Mouse (Mus musculus): ENCODE measurements around the gene Ahnak. TPM values are rescaled to one million over a fixed set of nuclear protein-coding genes. Genes with fewer than 3 reads are reported as not detected.
"Not testable (repeated sequence)": the region's sequence is repeated elsewhere in the genome, so short reads cannot be mapped to it uniquely, and the experiment has no call there.

Gene Ahnak
- polyA plus RNA-seq, 1 experiment from 2014 or later, result 20.8 TPM

DNA sequence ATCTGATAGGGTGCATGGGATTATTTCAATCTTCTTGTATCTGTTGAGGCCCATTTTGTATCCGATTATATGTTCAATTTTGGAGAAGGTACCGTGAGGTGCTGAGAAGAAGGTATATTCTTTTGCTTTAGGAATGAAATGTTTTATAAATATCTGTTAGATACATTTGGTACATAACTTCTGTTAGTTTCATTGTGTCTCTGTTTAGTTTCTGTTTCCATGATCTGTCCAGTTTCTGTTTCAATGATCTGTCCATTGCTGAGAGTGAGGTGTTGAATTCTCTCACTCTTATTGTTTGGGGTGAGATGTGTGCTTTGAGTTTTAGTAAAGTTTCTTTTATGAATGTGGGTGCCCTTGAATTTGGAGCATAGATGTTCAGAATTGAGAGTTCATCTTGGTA lies 134.9 kb downstream of the Ahnak start:
- not testable (repeated sequence) for H3K9me3 ChIP-seq (ENCODE audit: control insufficient read depth, low read length); H3K9ac ChIP-seq (ENCODE audit: low read depth, low read length); H3K36me3 ChIP-seq (ENCODE audit: control insufficient read depth, insufficient read depth, low read length); H3K27me3 ChIP-seq (replicated peaks; ENCODE audit: control insufficient read depth, insufficient read depth, low read length); H3K4me3 ChIP-seq (ENCODE audit: low read length); H3K4me1 ChIP-seq (ENCODE audit: control insufficient read depth, insufficient read depth, low read length); ATAC-seq; H3K27ac ChIP-seq (ENCODE audit: low read length); H3K4me2 ChIP-seq (ENCODE audit: low read depth, low read length)
- 93% methylated on average over 2 of the region's 2 CpGs for WGBS

Other genes with a start within 250 kb of the Ahnak start
- gene 1700092M07Rik, start 248.6 kb upstream of the Ahnak start, polyA plus RNA-seq (2015; fragmentation: Nextera tagmentation; extraction: Ambion mirVana), result 0.91 and 1.6 TPM in 2 replicates
- 120 and 124 TPM in 2 replicates for gene Stx5a, start 247.9 kb upstream of the Ahnak start, polyA plus RNA-seq (2015; fragmentation: Nextera tagmentation; extraction: Ambion mirVana)
- gene Nxf1, start 232.2 kb upstream of the Ahnak start, polyA plus RNA-seq (2015; fragmentation: Nextera tagmentation; extraction: Ambion mirVana), result 133 and 137 TPM in 2 replicates
- gene Tmem223, start 218.3 kb upstream of the Ahnak start, polyA plus RNA-seq (2015; fragmentation: Nextera tagmentation; extraction: Ambion mirVana), result 161 and 164 TPM in 2 replicates
- 110 and 120 TPM in 2 replicates for gene Tmem179b, start 214.8 kb upstream of the Ahnak start, polyA plus RNA-seq (2015; fragmentation: Nextera tagmentation; extraction: Ambion mirVana)
- gene Taf6l, start 202.9 kb upstream of the Ahnak start, polyA plus RNA-seq (2015; fragmentation: Nextera tagmentation; extraction: Ambion mirVana), result 24.0 and 25.0 TPM in 2 replicates
- 130 and 138 TPM in 2 replicates for gene Polr2g, start 190.7 kb upstream of the Ahnak start, polyA plus RNA-seq (2015; fragmentation: Nextera tagmentation; extraction: Ambion mirVana)
- 3.6 and 4.1 TPM in 2 replicates for gene Zbtb3, start 186.7 kb upstream of the Ahnak start, polyA plus RNA-seq (2015; fragmentation: Nextera tagmentation; extraction: Ambion mirVana)
- gene Ttc9c, start 170.0 kb upstream of the Ahnak start, polyA plus RNA-seq (2015; fragmentation: Nextera tagmentation; extraction: Ambion mirVana), result 36.0 and 44.0 TPM in 2 replicates
- gene Hnrnpul2, start 169.3 kb upstream of the Ahnak start, polyA plus RNA-seq (2015; fragmentation: Nextera tagmentation; extraction: Ambion mirVana), result 3.7 and 4.3 TPM in 2 replicates
- not detected in 2 replicates for gene AC129217.1, start 159.5 kb upstream of the Ahnak start, polyA plus RNA-seq (2015; fragmentation: Nextera tagmentation; extraction: Ambion mirVana)
- 48.5 and 49.7 TPM in 2 replicates for gene Bscl2, start 151.8 kb upstream of the Ahnak start, polyA plus RNA-seq (2015; fragmentation: Nextera tagmentation; extraction: Ambion mirVana)
- 13.3 and 14.3 TPM in 2 replicates for gene Gng3, start 150.1 kb upstream of the Ahnak start, polyA plus RNA-seq (2015; fragmentation: Nextera tagmentation; extraction: Ambion mirVana)
- gene Lrrn4cl, start 138.5 kb upstream of the Ahnak start, polyA plus RNA-seq (2015; fragmentation: Nextera tagmentation; extraction: Ambion mirVana), result 1.6 and 1.7 TPM in 2 replicates
- 158 and 170 TPM in 2 replicates for gene Ubxn1, start 117.8 kb upstream of the Ahnak start, polyA plus RNA-seq (2015; fragmentation: Nextera tagmentation; extraction: Ambion mirVana)
- gene Uqcc3, start 108.4 kb upstream of the Ahnak start, polyA plus RNA-seq (2015; fragmentation: Nextera tagmentation; extraction: Ambion mirVana), result 60.7 and 61.2 TPM in 2 replicates
- 60.7 and 74.8 TPM in 2 replicates for gene Lbhd1, start 105.6 kb upstream of the Ahnak start, polyA plus RNA-seq (2015; fragmentation: Nextera tagmentation; extraction: Ambion mirVana)
- gene Gm49403, start 105.4 kb upstream of the Ahnak start, polyA plus RNA-seq (2015; fragmentation: Nextera tagmentation; extraction: Ambion mirVana), result not detected in 2 replicates
- gene 1810009A15Rik, start 100.4 kb upstream of the Ahnak start, polyA plus RNA-seq (2015; fragmentation: Nextera tagmentation; extraction: Ambion mirVana), result 79.5 and 89.2 TPM in 2 replicates
- not detected in 2 replicates for gene Gm49416, start 100.4 kb upstream of the Ahnak start, polyA plus RNA-seq (2015; fragmentation: Nextera tagmentation; extraction: Ambion mirVana)
- 39.2 and 40.9 TPM in 2 replicates for gene Ints5, start 96.3 kb upstream of the Ahnak start, polyA plus RNA-seq (2015; fragmentation: Nextera tagmentation; extraction: Ambion mirVana)
- gene Ganab, start 91.2 kb upstream of the Ahnak start, polyA plus RNA-seq (2015; fragmentation: Nextera tagmentation; extraction: Ambion mirVana), result 95.7 and 100 TPM in 2 replicates
- 44.0 and 45.4 TPM in 2 replicates for gene B3gat3, start 68.9 kb upstream of the Ahnak start, polyA plus RNA-seq (2015; fragmentation: Nextera tagmentation; extraction: Ambion mirVana)
- gene Rom1, start 59.9 kb upstream of the Ahnak start, polyA plus RNA-seq (2015; fragmentation: Nextera tagmentation; extraction: Ambion mirVana), result 3.1 and 3.3 TPM in 2 replicates
- 22.6 and 23.5 TPM in 2 replicates for gene Eml3, start 59.7 kb upstream of the Ahnak start, polyA plus RNA-seq (2015; fragmentation: Nextera tagmentation; extraction: Ambion mirVana)
- gene Mta2, start 47.4 kb upstream of the Ahnak start, polyA plus RNA-seq (2015; fragmentation: Nextera tagmentation; extraction: Ambion mirVana), result 119 and 130 TPM in 2 replicates
- gene Tut1, start 35.4 kb upstream of the Ahnak start, polyA plus RNA-seq (2015; fragmentation: Nextera tagmentation; extraction: Ambion mirVana), result 30.1 and 31.7 TPM in 2 replicates
- gene Eef1g, start 22.2 kb upstream of the Ahnak start, polyA plus RNA-seq (2015; fragmentation: Nextera tagmentation; extraction: Ambion mirVana), result 392 and 445 TPM in 2 replicates
- not detected in 2 replicates for gene Scgb1a1, start 98.7 kb downstream of the Ahnak start, polyA plus RNA-seq (2015; fragmentation: Nextera tagmentation; extraction: Ambion mirVana)
- 7.2 and 10.4 TPM in 2 replicates for gene Asrgl1, start 146.4 kb downstream of the Ahnak start, polyA plus RNA-seq (2015; fragmentation: Nextera tagmentation; extraction: Ambion mirVana)